Mouse (Mus musculus): ENCODE results near the gene Actb. TPM values are rescaled to one million over a fixed set of nuclear protein-coding genes. Genes with fewer than 3 reads are reported as not detected.
A peak's percentile ranks its signal among the peaks of the same experiment; 100 is the strongest.

The Actb gene
- total RNA-seq, 2 experiments from 2014 or later, result 3,215 to 3,370 TPM

GRCm38 (mm10) chr5:142922251-142922650, 15.7 kb upstream of the Actb start:
- DNase-seq, result no peak

- no peak for DNase-seq
These were observed 14.5 kb upstream of the Actb start for GRCm38 (mm10) chr5:142921074-142921459.

GRCm38 (mm10) chr5:142920311-142921073, 13.9 kb upstream of the Actb start:
- no peak for DNase-seq

- no peak for DNase-seq
These were observed 10.8 kb upstream of the Actb start for GRCm38 (mm10) chr5:142917402-142917801.

- DNase-seq, result no peak
These were observed 10.0 kb upstream of the Actb start for GRCm38 (mm10) chr5:142916593-142916992.

GRCm38 (mm10) chr5:142915231-142915630, 8.7 kb upstream of the Actb start:
- no peak for DNase-seq

- no peak for DNase-seq
These were observed 6.2 kb upstream of the Actb start for GRCm38 (mm10) chr5:142912739-142913138.

- no peak for DNase-seq
These were observed 5.8 kb upstream of the Actb start for GRCm38 (mm10) chr5:142912320-142912719.

GRCm38 (mm10) chr5:142911629-142912028, 5.1 kb upstream of the Actb start:
- DNase-seq, result no peak

- DNase-seq, result no peak
These were observed 3.2 kb upstream of the Actb start for GRCm38 (mm10) chr5:142909576-142910278.

GRCm38 (mm10) chr5:142908941-142909575, 2.5 kb upstream of the Actb start:
- DNase-seq, result no peak

- DNase-seq, result no peak
These were observed 1.4 kb upstream of the Actb start for GRCm38 (mm10) chr5:142907803-142908559.

GRCm38 (mm10) chr5:142907048-142907802, 671 bp upstream of the Actb start:
- peak; percentile 66 to 78 for DNase-seq

- DNase-seq, result peak; percentile 99 to 100
These were observed 626 bp downstream of the Actb start for GRCm38 (mm10) chr5:142905725-142906531.

GRCm38 (mm10) chr5:142905038-142905695, 1.4 kb downstream of the Actb start:
- no peak for DNase-seq

GRCm38 (mm10) chr5:142904208-142905037, 2.1 kb downstream of the Actb start:
- DNase-seq, result no peak

- no peak for DNase-seq
These were observed 2.9 kb downstream of the Actb start for GRCm38 (mm10) chr5:142903470-142904207.

GRCm38 (mm10) chr5:142902506-142903314, 3.8 kb downstream of the Actb start:
- DNase-seq, result no peak
